Mouse (Mus musculus) megakaryocyte, embryonic 14.5 days (primary cell): ENCODE measurements at regions not wholly inside any gene's neighbourhood (a gene's known extent, or its start where the extent isn't known, plus 50 kb on each side); places are given as distances from the start of the nearest gene placed in this dataset.

Experiments used
- H3K27me3 ChIP-seq: replicated peaks from 2 replicates; pipeline ENCODE3; 2012; ENCODE audit warnings: inconsistent platforms
- H3K36me3 ChIP-seq: replicated peaks from 2 replicates; pipeline ENCODE3; 2012; ENCODE audit warnings: low read length, inconsistent platforms, mixed read lengths
- H3K4me1 ChIP-seq: 2 replicates; pipeline ENCODE4 v1.6.1; 2012; ENCODE audit warnings: inconsistent platforms
- H3K4me3 ChIP-seq: replicated peaks from 2 replicates; pipeline ENCODE3; 2012; ENCODE audit warnings: moderate library complexity, mild to moderate bottlenecking, inconsistent platforms
- H3K9me3 ChIP-seq: 2 replicates; pipeline ENCODE4 v1.6.1; 2012; ENCODE audit warnings: inconsistent platforms
- FLI1 ChIP-seq: IDR thresholded peaks from 2 replicates; pipeline ENCODE4 v1.6.1; 2012; ENCODE audit warnings: low read length, inconsistent platforms, mixed read lengths
- GATA1 ChIP-seq: IDR thresholded peaks from 3 replicates; pipeline ENCODE4 v1.6.1; 2012; ENCODE audit warnings: mixed read lengths, low read length, inconsistent platforms, borderline replicate concordance

GRCm38 (mm10) chr1:158126272-158126671 is 229.9 kb downstream of the Brinp2 start:
- TF ChIP-seq FLI1, result no peak
- TF ChIP-seq GATA1, result no peak
- Histone ChIP-seq H3K36me3 (no peaks in the 10 kb centered on the region), H3K4me3 (no peak overlapping the region), H3K27me3 (no peaks in the 10 kb centered on the region), H3K4me1 (no peaks in the 10 kb centered on the region), H3K9me3 (peaks cover 6% of the 10 kb centered on the region; the same call in 1 of the 2 replicates)

DNA sequence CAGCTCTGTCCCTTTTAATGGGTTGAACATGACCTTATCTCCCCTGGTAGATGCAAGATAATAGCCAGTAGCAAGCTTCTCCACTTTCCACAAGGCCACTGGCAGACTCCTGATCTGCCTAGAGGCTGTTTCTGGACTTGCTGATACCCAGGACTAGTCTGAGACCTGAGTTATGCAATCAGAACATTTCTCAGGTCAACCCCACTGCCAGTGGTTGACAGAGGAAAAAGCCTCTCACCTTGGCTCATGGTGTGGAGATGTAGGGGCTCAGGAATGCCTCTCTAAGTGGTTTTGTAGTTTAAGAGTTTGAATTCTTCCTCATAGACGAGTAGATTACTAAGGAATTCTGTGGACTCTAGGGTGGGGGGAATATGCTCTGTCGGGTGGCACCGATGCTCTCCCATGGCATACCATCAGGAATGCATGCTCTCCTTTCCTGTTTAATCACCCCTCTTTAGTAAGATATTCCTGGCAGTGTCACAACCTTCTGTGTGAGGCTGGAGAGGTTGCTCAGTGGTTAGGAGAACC is 226.8 kb downstream of the Brinp2 start:
- peaks cover 15% of the 10 kb centered on the region for H3K9me3 ChIP-seq
- TF ChIP-seq FLI1 (no peak), GATA1 (no peak)
- H3K4me1 ChIP-seq, result no peaks in the 10 kb centered on the region
- H3K4me3 ChIP-seq, result no peak overlapping the region
- H3K36me3 ChIP-seq, result no peaks in the 10 kb centered on the region
- no peaks in the 10 kb centered on the region for H3K27me3 ChIP-seq

DNA sequence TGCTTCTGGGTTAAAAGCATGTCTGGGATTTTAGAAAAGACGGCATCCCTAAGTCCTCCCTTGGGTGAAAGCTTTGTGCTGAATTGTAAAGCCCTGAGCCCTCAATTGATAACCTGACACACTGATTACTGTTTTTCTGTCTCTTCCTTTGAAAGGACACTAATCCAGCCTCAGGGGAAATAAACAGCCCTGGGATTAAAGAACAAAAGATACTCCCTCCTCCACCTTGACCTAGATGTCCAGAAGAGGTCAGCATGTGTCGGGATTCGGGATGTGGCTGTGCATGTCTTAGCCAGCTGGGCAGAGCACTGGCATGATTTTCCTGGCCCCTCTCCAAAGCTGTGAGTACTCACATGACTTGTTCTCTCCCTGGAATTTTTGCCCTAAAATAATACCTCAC is 208.6 kb downstream of the Brinp2 start:
- H3K4me3 ChIP-seq, result no peak overlapping the region

DNA sequence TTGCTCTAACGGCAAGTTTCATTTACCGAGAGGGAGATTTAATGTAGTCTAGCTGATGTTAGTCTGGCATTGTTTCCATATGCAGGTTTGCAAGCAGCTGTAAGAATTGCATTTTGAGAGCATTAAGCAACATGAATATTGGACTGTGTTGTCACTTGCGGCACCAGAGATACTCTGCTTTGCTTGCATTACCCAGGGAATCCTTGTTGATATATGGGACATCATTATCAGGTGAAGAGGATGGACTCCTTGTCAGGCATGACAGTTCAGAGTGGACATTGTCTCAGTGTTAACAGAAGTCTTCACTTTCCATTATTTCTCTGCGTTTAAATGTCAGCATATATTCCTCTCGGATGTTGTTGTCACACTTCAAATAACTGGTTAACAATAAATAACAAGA is 208.1 kb downstream of the Brinp2 start:
- no peaks in the 10 kb centered on the region for H3K4me1 ChIP-seq
- TF ChIP-seq GATA1, result no peak
- TF ChIP-seq FLI1, result no peak
- no peaks in the 10 kb centered on the region for H3K9me3 ChIP-seq
- H3K27me3 ChIP-seq, result no peaks in the 10 kb centered on the region
- no peaks in the 10 kb centered on the region for H3K36me3 ChIP-seq
- H3K4me3 ChIP-seq, result no peak overlapping the region

More for the DNA sequence above, 208.6 kb downstream of the Brinp2 start:
- Histone ChIP-seq H3K4me1 (no peaks in the 10 kb centered on the region), H3K9me3 (no peaks in the 10 kb centered on the region), H3K27me3 (no peaks in the 10 kb centered on the region), H3K36me3 (no peaks in the 10 kb centered on the region)
- no peak for TF ChIP-seq FLI1
- TF ChIP-seq GATA1, result no peak

GRCm38 (mm10) chr1:158161111-158161510 is 195.0 kb downstream of the Brinp2 start:
- Histone ChIP-seq H3K36me3 (no peaks in the 10 kb centered on the region), H3K9me3 (peaks cover 10% of the 10 kb centered on the region; the same call in 1 of the 2 replicates), H3K4me1 (no peaks in the 10 kb centered on the region), H3K4me3 (no peak overlapping the region), H3K27me3 (no peaks in the 10 kb centered on the region)
- TF ChIP-seq FLI1, result no peak

DNA sequence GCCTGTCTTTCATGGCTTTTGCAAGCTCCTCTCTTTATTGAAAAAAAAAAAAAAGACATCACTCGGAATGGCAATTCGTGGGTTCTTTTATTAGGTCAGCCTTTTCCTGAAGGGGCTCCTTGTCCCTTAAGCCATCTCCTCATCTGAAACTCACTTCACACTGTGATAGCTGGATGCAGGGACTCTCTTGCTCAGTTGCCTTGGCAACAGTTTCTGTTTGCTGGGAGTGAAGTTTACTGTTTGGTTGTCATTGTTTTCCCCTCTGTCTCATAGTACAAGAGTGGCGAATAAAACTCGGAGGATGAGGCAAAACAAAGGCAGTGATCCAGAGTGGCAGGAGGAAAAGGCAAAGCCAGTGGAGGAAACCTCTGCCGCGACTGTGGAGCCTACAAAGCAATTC is 194.6 kb downstream of the Brinp2 start:
- no peaks in the 10 kb centered on the region for H3K27me3 ChIP-seq
- no peaks in the 10 kb centered on the region for H3K36me3 ChIP-seq
- no peak for TF ChIP-seq FLI1
- TF ChIP-seq GATA1, result no peak
- H3K4me3 ChIP-seq, result no peak overlapping the region
- H3K4me1 ChIP-seq, result 0 out of 2 replicates have a peak, but pooled peaks cover 3% of the 10 kb centered on the region
- H3K9me3 ChIP-seq, result peaks cover 14% of the 10 kb centered on the region

- no peaks in the 10 kb centered on the region for H3K27me3 ChIP-seq
- H3K9me3 ChIP-seq, result peaks cover 21% of the 10 kb centered on the region
- 0 out of 2 replicates have a peak, but pooled peaks cover 3% of the 10 kb centered on the region for H3K4me1 ChIP-seq
- no peaks in the 10 kb centered on the region for H3K36me3 ChIP-seq
- no peak overlapping the region for H3K4me3 ChIP-seq
- TF ChIP-seq FLI1 (no peak), GATA1 (no peak)
These were observed 192.7 kb downstream of the Brinp2 start for GRCm38 (mm10) chr1:158163411-158163810.

GRCm38 (mm10) chr1:158170006-158170405 is 186.1 kb downstream of the Brinp2 start:
- TF ChIP-seq FLI1 (no peak), GATA1 (no peak)
- no peak overlapping the region for H3K4me3 ChIP-seq
- H3K27me3 ChIP-seq, result no peaks in the 10 kb centered on the region
- no peaks in the 10 kb centered on the region for H3K36me3 ChIP-seq
- H3K9me3 ChIP-seq, result peaks cover 25% of the 10 kb centered on the region
- 0 out of 2 replicates have a peak, but pooled peaks cover 3% of the 10 kb centered on the region for H3K4me1 ChIP-seq

DNA sequence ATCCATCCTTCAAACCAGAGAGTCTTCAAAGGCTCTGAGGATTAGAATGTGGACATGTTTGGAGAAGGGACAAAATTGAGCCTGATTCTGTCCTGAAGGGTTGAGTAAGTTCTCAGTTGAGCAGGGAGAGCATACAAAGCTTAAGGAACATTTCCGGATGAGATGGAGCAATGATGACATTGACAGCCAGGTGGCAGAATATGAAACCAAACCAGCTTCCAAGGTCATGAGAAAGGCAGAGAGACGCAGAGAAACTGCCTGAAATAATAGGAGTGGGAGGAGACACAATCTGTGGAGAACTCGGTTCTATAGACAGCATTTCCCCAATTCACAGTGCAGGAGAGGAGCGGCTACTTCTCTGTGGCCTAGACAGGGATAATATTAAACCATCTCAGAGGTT is 176.0 kb downstream of the Brinp2 start:
- no peak for TF ChIP-seq GATA1
- no peak for TF ChIP-seq FLI1
- H3K4me3 ChIP-seq, result no peak overlapping the region

DNA sequence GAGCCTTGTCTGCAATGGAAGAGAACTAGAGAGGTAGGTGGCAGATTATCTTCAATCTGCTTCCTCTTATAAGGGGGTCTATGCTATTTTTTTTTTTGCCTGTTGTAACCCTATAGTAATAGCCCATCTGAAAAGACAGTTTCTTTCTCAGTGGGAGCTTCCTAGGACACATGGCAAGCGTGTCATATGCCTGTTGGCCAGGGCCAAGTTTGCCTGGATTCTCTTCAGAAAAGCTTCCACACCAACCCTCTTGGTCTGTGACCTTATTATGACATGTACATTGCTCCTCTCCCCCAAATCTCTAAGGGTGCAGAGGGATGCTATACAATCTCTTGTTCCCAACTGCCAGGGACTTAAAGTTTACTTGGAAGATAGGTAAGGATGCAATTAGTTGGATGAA is 174.8 kb downstream of the Brinp2 start:
- H3K4me1 ChIP-seq, result no peaks in the 10 kb centered on the region
- no peak overlapping the region for H3K4me3 ChIP-seq
- no peaks in the 10 kb centered on the region for H3K36me3 ChIP-seq
- TF ChIP-seq GATA1, result no peak
- no peak for TF ChIP-seq FLI1
- H3K9me3 ChIP-seq, result no peaks in the 10 kb centered on the region
- H3K27me3 ChIP-seq, result no peaks in the 10 kb centered on the region

More for the DNA sequence above, 176.0 kb downstream of the Brinp2 start:
- Histone ChIP-seq H3K27me3 (no peaks in the 10 kb centered on the region), H3K36me3 (no peaks in the 10 kb centered on the region), H3K4me1 (no peaks in the 10 kb centered on the region), H3K9me3 (no peaks in the 10 kb centered on the region)

DNA sequence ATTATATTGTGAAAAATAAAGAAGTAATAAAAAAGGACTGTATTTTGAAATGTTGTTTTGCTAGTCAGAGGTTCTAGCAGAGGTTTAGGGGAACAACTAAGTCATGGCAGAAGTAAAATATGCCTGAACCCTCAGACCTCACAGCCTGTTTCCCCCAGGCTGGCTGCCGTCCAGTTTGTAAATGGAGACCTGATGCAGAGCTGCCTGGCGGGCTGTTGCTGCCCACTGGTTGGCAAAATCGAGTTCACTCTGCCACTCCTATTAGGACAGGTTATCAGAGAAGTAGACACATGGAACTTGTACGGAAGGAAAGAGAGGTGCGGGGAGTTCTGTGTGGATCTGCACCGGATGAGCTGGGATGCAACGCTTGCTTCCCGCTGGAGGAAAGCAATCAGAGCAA is 168.5 kb downstream of the Brinp2 start:
- Histone ChIP-seq H3K9me3 (0 out of 2 replicates have a peak, but pooled peaks cover 4% of the 10 kb centered on the region), H3K36me3 (no peaks in the 10 kb centered on the region), H3K4me3 (no peak overlapping the region), H3K4me1 (no peaks in the 10 kb centered on the region), H3K27me3 (no peaks in the 10 kb centered on the region)
- TF ChIP-seq GATA1, result no peak
- no peak for TF ChIP-seq FLI1
